Mouse (Mus musculus) adrenal gland, postnatal 25 days (tissue): ENCODE results near the gene Il27ra. TPM values are rescaled to one million over a fixed set of nuclear protein-coding genes. Genes with fewer than 3 reads are reported as not detected.

Source experiments
- DNase-seq: peaks from one replicate; pipeline ENCODE4 v3.0.0; 2021; ENCODE audit warnings: mixed read lengths
- total RNA-seq: library from RNA; stranded (reverse); gene quantifications from 2 replicates; pipeline ENCODE4 v1.2.3, GENCODE M21; 2021

Il27ra gene
- total RNA-seq, 1 experiment from 2014 or later: 3.6 TPM

GRCm38 (mm10) chr8:84065457-84066072, 23.2 kb upstream of the Il27ra start:
- no peak for DNase-seq

GRCm38 (mm10) chr8:84065037-84065436, 22.6 kb upstream of the Il27ra start, which contains the start of gene Gm10643:
Gene Gm10643 (minus strand): TSS chr8:84065137.
- DNase-seq: no peak

GRCm38 (mm10) chr8:84063861-84064610, 21.6 kb upstream of the Il27ra start:
- no peak for DNase-seq

GRCm38 (mm10) chr8:84060245-84060644, 17.9 kb upstream of the Il27ra start:
- no peak for DNase-seq

- no peak for DNase-seq
These were observed 16.8 kb upstream of the Il27ra start for GRCm38 (mm10) chr8:84059226-84059625.

- no peak for DNase-seq
These were observed 15.4 kb upstream of the Il27ra start for GRCm38 (mm10) chr8:84057827-84058226.

GRCm38 (mm10) chr8:84053229-84053628, 10.8 kb upstream of the Il27ra start:
- no peak for DNase-seq

GRCm38 (mm10) chr8:84052746-84053145, 10.4 kb upstream of the Il27ra start:
- no peak for DNase-seq

- no peak for DNase-seq
These were observed 5.8 kb upstream of the Il27ra start for GRCm38 (mm10) chr8:84048171-84048570.

- DNase-seq: no peak
These were observed 4.1 kb upstream of the Il27ra start for GRCm38 (mm10) chr8:84046505-84046904.

GRCm38 (mm10) chr8:84044900-84045299, 2.5 kb upstream of the Il27ra start, which contains the start of gene Rln3:
Gene Rln3 (minus strand): TSS chr8:84045000.
- DNase-seq: no peak

GRCm38 (mm10) chr8:84044103-84044502, 1.7 kb upstream of the Il27ra start:
- DNase-seq: no peak

GRCm38 (mm10) chr8:84042948-84043342, 556 bp upstream of the Il27ra start:
- DNase-seq: no peak

GRCm38 (mm10) chr8:84039050-84039449, 3.3 kb downstream of the Il27ra start:
- peak; percentile 66 for DNase-seq

- peak; percentile 41 for DNase-seq
These were observed 4.4 kb downstream of the Il27ra start for GRCm38 (mm10) chr8:84038015-84038414.

- DNase-seq: no peak
These were observed 9.6 kb downstream of the Il27ra start for GRCm38 (mm10) chr8:84032777-84033176.

- DNase-seq: no peak
These were observed 13.1 kb downstream of the Il27ra start for GRCm38 (mm10) chr8:84029272-84029671.

GRCm38 (mm10) chr8:84027449-84027848, 14.9 kb downstream of the Il27ra start:
- no peak for DNase-seq

GRCm38 (mm10) chr8:84025863-84026262, 16.5 kb downstream of the Il27ra start:
- DNase-seq: peak; percentile 70

GRCm38 (mm10) chr8:84024171-84024570, 18.2 kb downstream of the Il27ra start:
- peak; percentile 62 for DNase-seq

GRCm38 (mm10) chr8:84023631-84024030, 18.8 kb downstream of the Il27ra start:
- DNase-seq: no peak

GRCm38 (mm10) chr8:84023085-84023484, 19.3 kb downstream of the Il27ra start:
- DNase-seq: no peak

- DNase-seq: no peak
These were observed 20.8 kb downstream of the Il27ra start for GRCm38 (mm10) chr8:84021569-84021968.

GRCm38 (mm10) chr8:84021096-84021495, 21.3 kb downstream of the Il27ra start, which contains the start of gene Palm3:
Gene Palm3 (plus strand): TSS chr8:84021471.
- DNase-seq: no peak
